Mouse (Mus musculus) retina, postnatal 7 days (tissue): ENCODE measurements around the gene Ebf1.
"Not testable (repeated sequence)": the region's sequence is repeated elsewhere in the genome, so short reads cannot be mapped to it uniquely, and the experiment has no call there.

Experiments
- DNase-seq: peaks from one replicate; pipeline ENCODE4 v3.0.0-alpha.2; 2012; ENCODE audit warnings: low read depth, low spot score

The Ebf1 gene

DNA sequence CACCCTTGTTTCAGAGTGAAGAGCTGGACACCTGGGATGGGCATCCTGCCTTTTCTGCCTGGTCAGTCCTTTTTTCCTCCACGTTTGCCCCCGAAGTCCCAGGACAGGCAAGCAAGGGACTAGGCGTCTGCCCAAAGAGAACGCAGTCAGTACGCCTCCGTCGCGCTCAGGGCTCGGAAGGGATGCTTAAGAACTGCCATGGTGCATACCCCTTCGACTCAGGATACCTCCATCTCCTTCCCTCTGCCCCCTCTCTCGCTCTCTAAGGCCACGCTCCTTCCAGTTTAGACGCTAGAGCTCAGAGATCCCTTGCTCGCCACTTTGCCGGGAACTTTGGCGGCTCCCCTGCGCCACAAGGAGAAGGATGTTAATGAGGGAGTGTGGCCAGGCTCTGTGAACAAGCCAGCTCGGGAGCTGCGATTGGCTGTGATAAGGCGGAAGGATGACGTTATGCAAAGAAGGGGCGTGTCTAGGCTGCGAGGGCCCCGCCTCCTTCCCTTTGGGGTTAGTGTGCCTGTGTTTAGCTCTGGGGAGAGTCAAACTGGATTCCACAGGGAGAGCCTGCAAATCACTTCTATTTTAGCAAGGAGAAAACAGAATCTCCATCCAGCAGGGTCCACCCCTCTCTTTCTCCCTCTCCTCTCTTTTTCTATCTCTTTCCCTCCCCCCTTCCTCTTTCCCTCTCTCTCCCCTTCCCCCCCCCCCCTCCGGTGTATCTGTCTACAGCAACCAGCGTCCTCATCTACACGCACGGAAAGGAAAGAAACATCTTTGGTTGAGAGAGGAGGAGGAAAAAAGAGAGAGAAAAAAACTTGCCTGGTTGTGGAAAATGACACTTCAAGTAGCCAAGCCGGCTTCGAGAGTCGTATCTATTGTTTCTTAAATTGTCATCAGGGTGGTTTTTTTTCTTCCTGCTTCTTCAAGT lies at the start of gene Ebf1:
TSS of gene Ebf1 (plus strand) at position 530 of the 925 bp plus-strand sequence.
- peak; percentile 71 for DNase-seq

DNA sequence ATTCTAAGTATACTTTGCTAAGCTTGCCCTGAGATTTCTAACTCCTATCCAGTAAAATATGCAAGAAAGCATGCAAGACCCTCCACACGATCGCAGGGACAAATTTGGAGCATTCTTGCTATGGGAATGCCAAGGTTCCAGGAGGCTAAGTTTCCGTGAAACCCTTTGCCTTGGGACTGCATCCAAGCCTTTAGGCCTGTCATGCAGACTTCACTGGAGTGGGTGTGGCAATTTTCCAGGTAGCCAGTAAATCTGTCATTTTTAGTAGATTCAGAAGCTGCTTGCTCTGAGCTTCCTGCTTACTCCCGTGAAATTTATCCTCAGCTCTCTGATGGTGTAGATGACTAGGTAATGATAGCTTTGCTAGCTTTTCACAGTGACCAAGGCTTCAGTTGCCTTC lies 46.8 kb upstream of the Ebf1 start:
- DNase-seq, result not testable (repeated sequence)

DNA sequence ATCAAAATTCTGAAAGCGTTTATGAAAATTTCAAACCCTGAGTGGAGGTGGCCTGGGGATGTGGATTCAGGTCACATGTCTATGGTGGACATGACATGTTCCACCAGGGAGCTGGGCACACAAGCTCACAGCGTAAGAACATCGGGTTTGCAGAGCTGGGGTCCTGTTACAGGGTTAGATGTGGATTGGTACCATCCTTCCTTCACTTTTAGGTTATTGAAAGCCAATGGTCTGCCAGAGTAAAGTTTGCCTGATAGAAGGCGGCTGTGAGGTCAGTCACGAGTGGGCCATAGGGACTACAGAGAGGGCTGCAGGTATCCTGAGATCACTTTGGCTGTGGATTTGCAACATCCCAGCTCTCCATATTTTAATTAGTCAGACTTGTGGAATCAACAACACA lies 44.3 kb upstream of the Ebf1 start:
- DNase-seq, result no peak

- no peak for DNase-seq
Observed at GRCm38 (mm10) chr11:44573396-44573795, 43.7 kb upstream of the Ebf1 start.

DNA sequence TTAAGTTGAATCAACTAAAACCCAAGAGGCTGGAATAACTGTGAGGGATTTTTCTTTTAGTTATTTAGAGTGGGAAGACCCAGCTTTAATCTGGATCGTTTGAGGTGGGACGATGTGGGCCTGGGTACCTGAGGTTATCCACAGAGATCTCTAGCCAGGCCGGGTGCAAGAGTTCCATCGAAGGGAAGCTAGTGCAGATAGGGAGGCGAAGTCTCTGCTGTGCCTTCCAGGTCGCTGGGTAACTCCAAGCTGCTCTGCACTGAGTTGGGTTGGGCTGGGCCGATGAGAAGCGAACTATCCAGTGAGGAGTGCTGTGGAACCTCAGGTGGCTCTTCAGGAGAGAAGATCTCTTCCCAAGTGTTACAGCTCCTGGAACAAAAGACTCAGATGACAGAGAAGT lies 42.7 kb upstream of the Ebf1 start:
- DNase-seq, result no peak

DNA sequence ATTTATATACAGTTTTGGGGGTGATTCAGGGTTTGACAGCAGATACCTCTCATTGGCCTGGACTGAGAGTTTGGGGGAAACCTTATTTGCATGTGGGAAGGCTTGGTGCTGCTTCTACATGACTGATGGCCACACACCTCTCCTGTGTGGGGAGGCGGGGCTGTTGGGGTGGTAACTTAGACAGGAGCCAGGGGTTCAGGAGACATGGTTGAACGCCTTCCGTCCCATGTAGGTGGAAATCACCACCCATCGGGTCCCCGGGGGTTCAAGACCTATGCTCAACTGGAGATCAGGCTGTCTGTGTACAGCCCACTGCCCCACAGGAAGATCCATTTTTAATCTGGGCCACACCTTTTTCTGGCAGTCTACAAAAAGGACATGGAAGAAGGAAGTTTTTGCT lies 42.3 kb upstream of the Ebf1 start:
- no peak for DNase-seq

GRCm38 (mm10) chr11:44577911-44578310 lies 39.2 kb upstream of the Ebf1 start:
- DNase-seq, result no peak

DNA sequence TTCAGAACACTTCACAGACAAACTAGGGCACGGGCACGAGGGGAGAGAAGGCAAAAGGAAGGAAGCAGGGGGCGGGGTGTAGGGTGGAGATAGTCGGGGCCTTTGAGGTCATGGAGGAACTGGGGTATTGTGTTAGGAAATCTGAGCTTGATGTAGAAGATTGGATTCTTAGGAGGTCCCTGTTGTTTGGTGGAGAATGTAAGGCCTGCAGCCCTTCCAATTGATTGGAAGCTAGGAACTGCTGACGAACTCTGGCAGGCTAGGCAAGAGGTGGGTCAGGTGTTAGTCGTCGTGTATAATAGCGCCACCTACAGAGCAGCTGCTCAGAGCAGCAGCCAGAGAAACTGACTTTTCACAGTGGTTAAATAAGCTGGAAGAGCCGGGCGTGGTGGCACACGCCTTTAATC lies 35.8 kb upstream of the Ebf1 start:
- DNase-seq, result peak; percentile 29

- DNase-seq, result peak; percentile 78
Observed at GRCm38 (mm10) chr11:44586047-44586696, 30.9 kb upstream of the Ebf1 start.

DNA sequence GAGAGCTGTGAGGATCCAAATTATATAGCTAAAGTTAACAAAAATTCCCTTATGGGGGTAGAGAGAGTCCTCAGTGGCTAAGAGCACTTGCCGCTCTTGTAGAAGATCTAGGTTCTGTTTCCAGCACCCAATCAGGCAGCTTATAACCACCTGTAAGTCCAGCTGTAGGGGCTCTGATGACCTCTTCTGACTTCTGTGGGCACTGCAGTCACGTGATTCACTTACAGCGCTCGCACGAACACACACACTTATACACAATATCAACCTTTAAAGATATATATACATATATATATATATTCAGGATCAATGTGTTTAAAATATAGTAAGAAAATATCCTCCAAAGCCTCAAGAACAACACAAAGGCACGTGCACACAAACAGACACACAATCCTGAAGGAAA lies 24.1 kb upstream of the Ebf1 start:
- no peak for DNase-seq

DNA sequence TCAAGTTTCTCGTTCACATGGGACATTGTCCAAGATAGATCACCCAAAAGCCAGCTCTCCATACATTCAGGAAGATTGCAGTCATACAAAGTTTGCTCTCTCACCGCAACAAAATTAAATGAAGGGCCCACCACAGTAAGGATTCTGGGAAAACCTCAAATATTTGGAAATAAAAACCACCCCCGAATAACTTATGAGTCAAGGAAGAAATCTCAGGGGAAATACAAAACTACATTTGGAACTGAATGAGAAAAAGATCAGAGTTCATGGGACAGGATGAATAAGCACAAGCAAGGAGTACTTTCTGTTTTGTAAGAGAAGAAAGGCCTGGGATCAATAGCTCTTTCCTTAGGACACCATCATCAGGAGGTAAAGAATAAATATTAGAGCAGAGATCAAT lies 22.3 kb upstream of the Ebf1 start:
- DNase-seq, result no peak

- DNase-seq, result no peak
Observed at GRCm38 (mm10) chr11:44606881-44607280, 10.2 kb upstream of the Ebf1 start.

DNA sequence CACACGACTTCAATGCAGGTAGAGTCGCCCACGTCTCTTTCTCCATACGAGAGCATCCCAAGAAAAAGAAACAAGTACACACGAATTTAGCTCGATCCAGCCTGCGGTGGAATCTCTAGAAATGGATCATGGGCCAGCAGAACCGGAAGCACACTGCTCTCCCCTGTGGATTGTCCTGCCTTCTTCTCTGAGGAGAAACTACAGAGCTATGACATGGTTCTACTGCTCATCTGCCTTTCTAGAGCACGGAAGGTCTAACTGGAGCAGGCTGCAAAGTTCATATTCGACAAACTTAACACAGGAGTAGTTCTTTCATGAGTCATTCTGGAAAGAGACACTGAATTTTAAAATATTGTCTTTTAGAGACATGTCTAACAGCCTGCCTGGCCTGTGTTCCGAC lies 8.5 kb upstream of the Ebf1 start:
- DNase-seq, result no peak

GRCm38 (mm10) chr11:44610971-44611781 lies 5.9 kb upstream of the Ebf1 start:
- DNase-seq, result peak; percentile 88

DNA sequence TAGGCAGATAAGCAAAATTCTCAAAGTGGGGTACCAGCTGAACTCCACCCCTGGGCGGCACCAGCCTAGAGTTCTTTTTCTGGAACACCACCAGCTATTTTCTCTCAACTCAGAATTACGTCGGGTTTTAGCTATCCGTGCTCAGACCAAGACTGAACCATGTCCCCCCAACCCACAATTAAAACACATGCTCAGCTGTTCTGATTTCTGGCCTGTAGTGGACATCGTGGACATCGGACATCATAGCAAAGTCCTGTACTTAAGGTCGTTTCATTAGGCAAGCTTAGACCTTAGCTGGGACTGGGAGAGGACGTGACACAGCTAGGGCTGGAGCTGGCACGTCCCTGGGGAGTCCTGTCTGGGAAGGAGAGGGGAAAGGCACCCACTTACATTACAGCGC lies 5.0 kb upstream of the Ebf1 start:
- DNase-seq, result no peak

DNA sequence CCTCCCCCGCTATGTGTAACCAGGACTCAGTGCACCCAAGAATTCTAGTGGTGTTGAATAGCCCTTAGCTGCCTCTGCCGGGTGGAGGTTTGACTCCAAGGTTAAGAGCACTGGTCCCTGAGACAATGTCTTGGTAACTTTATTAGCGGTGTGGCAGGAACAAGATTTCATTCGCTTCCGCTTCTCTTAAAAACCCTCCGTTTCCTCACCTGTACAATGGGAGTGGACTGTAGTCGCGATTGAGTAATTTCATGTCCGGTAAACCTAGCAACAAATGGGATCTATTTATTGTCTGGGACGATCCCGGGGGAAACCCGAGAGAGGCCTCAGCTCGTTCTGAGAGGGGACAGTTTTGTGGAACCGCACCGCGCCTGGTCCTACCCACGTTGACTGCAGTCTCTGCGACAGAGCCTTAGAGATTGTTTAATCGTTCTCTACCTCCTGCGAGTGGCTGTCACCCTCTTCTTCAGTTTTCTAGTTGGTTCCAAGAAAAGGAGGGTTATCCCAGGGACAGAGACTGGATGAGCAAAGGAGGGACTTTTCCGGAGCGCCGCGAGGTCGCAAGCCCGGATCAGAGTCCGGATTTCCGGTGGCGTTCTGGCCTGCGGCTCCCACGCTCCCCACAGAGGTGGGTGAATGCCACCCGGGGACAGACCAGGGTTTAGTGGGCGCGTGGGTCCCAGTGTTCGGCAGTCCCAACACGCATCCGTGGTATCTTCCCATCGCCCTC lies 4.3 kb upstream of the Ebf1 start:
- no peak for DNase-seq

DNA sequence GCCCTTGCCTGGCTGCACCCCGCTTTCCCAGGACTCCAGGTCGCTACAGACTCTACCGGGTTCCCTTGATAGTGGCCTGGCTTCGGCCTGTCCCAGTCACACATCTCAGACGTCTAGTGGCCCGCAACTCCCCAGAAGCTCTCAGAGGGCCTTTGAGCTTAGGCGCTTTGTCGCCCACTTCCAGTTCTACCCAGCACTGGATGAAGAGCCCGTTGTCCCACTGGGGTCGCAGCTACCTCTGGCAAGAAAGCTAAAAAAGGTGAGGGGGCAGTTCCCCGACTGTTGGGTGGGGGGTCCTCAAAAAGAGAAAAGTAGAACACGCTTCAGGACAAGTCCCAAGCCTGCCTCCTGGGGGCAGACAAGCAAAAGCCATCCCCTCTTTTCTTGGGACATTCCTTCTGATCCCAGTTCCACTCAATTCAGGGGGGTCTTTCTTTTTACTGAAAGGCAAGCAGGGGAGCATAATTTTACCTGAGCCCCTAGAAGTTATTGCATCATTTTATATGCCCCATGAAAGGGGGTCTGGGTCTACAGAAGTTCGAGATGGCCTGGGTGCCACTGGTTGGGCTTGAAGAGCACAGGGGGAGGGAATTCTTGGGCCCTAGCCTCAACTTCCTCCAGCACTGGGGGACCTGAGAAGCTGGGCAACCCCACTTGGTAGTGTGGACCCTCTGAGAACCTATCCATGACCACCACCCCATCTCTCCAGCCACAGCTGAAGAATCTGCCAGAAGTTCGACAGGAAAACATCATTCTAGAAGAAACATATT lies 3.5 kb upstream of the Ebf1 start:
- no peak for DNase-seq

DNA sequence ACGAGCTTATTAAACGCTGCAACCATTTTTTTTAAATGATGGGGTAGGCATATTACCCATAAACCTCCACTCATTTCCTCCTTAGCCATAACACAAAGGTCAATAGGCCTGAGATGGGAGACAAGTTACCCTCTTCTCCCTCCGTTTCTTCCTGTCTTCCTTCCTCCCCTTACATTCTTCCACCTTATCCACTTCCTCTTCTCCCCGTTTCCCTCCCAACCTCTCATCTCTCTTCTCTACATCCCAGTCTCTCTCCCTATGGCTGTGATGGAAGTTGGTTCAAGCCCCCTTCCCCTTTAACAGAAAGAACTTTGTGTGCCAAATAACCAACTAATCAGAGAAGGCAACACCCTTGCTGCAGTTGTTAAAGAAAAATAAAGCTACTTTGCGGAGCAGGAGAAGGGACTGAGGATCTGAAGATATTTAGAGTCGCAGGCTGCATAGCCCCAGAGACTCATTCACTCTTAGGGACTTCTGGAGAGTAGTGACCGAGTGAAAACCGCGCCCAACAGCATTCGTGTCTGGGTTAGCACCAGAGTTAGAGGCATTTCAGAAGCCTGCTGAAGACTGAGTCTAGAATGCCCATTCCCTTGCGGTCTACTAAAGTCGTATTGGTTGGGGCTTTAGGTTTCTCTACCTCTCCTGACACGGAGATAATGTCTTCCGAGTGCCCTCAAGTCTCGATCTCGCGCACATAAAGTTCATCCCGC lies 884 bp upstream of the Ebf1 start:
- no peak for DNase-seq

DNA sequence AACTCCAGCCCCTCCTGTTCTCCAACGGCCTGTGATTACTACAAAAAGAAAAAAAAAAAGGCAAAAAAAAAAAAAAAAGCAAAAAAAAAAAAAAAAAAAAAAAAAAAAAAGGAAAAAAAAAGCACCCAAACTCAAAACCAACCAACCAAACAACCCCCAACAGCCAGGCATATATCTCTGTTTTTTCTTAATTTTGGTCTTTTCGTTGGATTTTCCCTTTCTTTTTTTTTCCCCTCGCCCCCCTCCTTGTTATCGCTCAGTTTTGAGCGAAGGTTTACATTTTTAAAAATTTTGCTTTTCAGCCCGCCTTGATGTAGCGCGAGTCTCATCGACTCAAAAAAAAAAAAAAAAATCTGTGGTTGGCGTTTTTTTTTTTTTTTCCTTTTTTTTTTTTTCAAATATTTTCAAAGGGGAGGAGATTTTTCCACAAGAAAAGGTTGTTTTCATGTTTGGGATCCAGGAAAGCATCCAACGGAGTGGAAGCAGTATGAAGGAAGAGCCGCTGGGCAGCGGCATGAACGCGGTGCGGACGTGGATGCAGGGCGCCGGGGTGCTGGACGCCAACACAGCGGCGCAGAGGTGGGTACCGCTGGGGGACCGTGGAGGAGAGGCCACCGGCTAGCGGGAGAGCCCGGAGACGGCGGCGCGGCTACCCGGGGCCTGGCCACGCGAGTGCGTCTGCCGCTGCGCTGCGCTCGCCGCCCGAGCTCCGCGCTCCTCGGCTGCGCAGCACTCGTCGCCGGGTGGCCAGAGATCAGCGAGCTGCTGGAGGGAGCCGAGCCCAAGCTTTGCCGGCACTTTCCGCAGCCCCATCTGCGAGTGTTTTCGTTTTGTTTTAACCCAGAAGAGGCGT lies 843 bp downstream of the Ebf1 start:
- no peak for DNase-seq
